Mouse (Mus musculus): ENCODE results near the gene Spon1.

DNA sequence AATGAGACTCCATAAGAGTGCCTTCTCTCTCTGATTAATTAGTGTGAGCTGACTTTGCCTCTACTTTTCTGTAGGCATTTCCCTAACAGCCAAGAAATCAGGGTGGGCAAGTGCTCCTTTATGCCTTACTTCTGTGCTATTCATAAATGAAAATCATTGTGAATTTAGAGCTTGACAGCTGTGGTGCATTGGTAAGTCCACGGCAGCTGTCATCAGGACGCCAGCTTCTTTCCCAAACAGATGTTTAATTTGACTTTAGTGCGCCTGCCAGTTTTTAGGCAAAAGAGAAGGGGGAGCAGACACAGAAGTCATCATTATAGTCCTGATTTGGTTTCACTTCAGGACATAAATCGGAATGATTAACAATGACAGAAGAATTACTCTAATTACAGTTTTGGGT is 84.6 kb downstream of the Spon1 start:
- TF ChIP-seq CTCF (IDR thresholded peaks at IDR 0.05; ENCODE audit: borderline replicate concordance, insufficient read depth, low read depth, low read length) (no peak), POLR2A (IDR thresholded peaks at IDR 0.05; ENCODE audit: borderline replicate concordance, insufficient read depth, low read length) (no peak)

Data from cerebellum, adult 2 months (tissue).